Mouse (Mus musculus) spleen, adult 2 months (tissue): ENCODE measurements around the gene Col4a3. TPM values are rescaled to one million over a fixed set of nuclear protein-coding genes. Genes with fewer than 3 reads are reported as not detected.

Experiments
- DNase-seq, 2 experiments: peaks; one replicate each; pipeline versions ENCODE4 v3.0.0 to v3.0.0-alpha.2; 2012 to 2021; ENCODE audit warnings: low spot score in 2 of 2, low read depth in 1 of 2
- H3K27ac ChIP-seq: fragments of 200-500 bp; 2 replicates; pipeline ENCODE4 v1.5.1; 2012; ENCODE audit warnings: low read length, inconsistent platforms; ENCODE audit not compliant: insufficient read depth
- H3K27me3 ChIP-seq: fragments of 200-500 bp; 2 replicates; pipeline ENCODE4 v1.6.1; 2012; ENCODE audit warnings: mild to moderate bottlenecking, moderate library complexity, low read length, inconsistent platforms; ENCODE audit not compliant: control insufficient read depth, insufficient read depth
- H3K36me3 ChIP-seq: fragments of 200-500 bp; 2 replicates; pipeline ENCODE4 v1.6.1; 2012; ENCODE audit warnings: mild to moderate bottlenecking, low read length, inconsistent platforms; ENCODE audit not compliant: control insufficient read depth, insufficient read depth
- H3K4me1 ChIP-seq: fragments of 200-500 bp; 2 replicates; pipeline ENCODE4 v1.6.1; 2011; ENCODE audit warnings: inconsistent platforms; ENCODE audit not compliant: control insufficient read depth, insufficient read depth, insufficient read length
- H3K4me3 ChIP-seq: fragments of 200-500 bp; 2 replicates; pipeline ENCODE4 v1.5.1; 2011; ENCODE audit warnings: mild to moderate bottlenecking, inconsistent platforms; ENCODE audit not compliant: insufficient read depth, insufficient read length; ENCODE audit errors: extremely low read depth
- CTCF ChIP-seq: fragments of 200-500 bp; IDR thresholded peaks from 2 replicates; pipeline ENCODE4 v1.5.1; 2011; ENCODE audit warnings: mild to moderate bottlenecking, inconsistent platforms; ENCODE audit not compliant: insufficient read depth, insufficient read length, insufficient replicate concordance; ENCODE audit errors: extremely low read depth
- POLR2A ChIP-seq: fragments of 200-500 bp; IDR thresholded peaks from 2 replicates; pipeline ENCODE4 v1.6.1; 2011; ENCODE audit warnings: low read depth, low read length, inconsistent platforms
- WGBS: fragments of 180-500 bp; shearing (Covaris S2); methylation state at CpG from one replicate; pipeline ENCODE4 v1.1.7; 2018; 5-methylcytosine and 5-hydroxymethylcytosine counted together
- polyA plus RNA-seq: library from polyadenylated mRNA; depleted of rRNA; stranded (reverse); fragments of >200 nt; gene quantifications from 2 replicates; pipeline ENCODE4 v1.2.3, GENCODE M21; 2012; rRNA removed

Col4a3 gene
- polyA plus RNA-seq, 1 experiment = 0.04 TPM

DNA sequence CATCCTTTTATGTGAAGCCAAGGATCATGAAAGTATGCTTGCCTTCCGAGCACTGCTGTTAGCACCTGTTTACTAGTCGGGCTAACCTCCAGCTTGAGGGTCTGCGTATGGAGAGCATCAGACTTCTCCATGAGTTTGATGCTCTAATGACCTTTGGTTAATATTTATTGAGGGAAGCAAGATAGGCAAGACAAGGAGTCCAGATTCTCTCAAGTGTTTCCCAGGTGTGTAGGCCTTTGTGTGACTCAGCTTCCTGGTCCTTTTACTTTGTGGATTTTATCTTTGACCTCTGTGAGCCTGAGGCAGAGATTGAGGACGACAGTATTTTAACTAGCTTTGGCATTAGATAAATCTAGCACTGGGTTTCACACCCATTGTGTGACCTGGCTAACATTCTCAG is 179.9 kb downstream of the Col4a3 start:
- 86% methylated on average over 4 of the region's 4 CpGs for WGBS
- Histone ChIP-seq H3K36me3 (no peaks in the 10 kb centered on the region; the same call in 1 of the 2 replicates), H3K4me1 (no peaks in the 10 kb centered on the region), H3K4me3 (no peak overlapping the region), H3K27ac (no peak overlapping the region), H3K27me3 (no peaks in the 10 kb centered on the region)
- TF ChIP-seq CTCF (no peak), POLR2A (no peak)
- no peak for DNase-seq

DNA sequence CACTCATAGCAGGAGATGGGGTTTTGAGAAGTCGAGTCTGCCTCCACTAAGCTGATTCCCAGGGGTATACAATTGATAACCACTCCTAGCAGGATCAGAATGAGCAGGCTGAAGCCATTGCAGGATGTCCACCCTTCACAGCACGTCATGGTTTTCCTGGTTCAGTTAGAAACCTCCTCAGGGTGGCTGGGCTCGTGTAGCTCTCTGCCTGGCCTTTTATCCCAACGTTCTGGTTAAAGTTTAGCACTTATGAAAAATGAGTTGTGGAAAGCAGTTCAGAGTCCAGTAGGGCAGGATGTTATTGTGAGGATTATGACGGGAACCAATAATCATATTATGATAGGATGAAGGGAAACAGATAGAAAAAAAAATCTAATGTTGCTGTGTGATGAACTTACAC is 181.5 kb downstream of the Col4a3 start, which contains the start of gene Tm4sf20:
TSS of gene Tm4sf20 (minus strand) at position 193 of the 400 bp plus-strand sequence.
- no peak within 1 kb of the TSS for H3K4me3 ChIP-seq
- H3K4me1 ChIP-seq = no peaks in the 10 kb centered on the region
- no peak for TF ChIP-seq CTCF
- no peak for TF ChIP-seq POLR2A
- no peaks in the 10 kb centered on the region for H3K27me3 ChIP-seq
- 64% methylated on average over 5 of the region's 5 CpGs for WGBS
- no peak within 1 kb of the TSS for H3K27ac ChIP-seq
- no peaks in the 10 kb centered on the region for H3K36me3 ChIP-seq
- DNase-seq = no peak

GRCm38 (mm10) chr1:82771022-82771586 is 184.4 kb downstream of the Col4a3 start, which contains the start of gene Gm47791:
TSS of gene Gm47791 (minus strand) at chr1:82771243.
- WGBS = 83% methylated on average over 15 of the region's 15 CpGs
- DNase-seq = no peak
- no peaks in the 10 kb centered on the region for H3K27me3 ChIP-seq
- H3K4me1 ChIP-seq = no peaks in the 10 kb centered on the region
- no peak for TF ChIP-seq POLR2A
- no peak for TF ChIP-seq CTCF
- no peak within 1 kb of the TSS for H3K4me3 ChIP-seq
- H3K36me3 ChIP-seq = no peaks in the 10 kb centered on the region
- H3K27ac ChIP-seq = no peak within 1 kb of the TSS

Other genes starting within 250 kb of the Col4a3 start
- gene Col4a4, start 72 bp upstream of the Col4a3 start, polyA plus RNA-seq = 0.07 and 0.13 TPM in 2 replicates
- 31.6 and 34.8 TPM in 2 replicates for gene Mff, start 138.0 kb downstream of the Col4a3 start, polyA plus RNA-seq
- gene Tm4sf20, start 181.5 kb downstream of the Col4a3 start, polyA plus RNA-seq = not detected in 2 replicates
- not detected in 2 replicates for gene Gm47791, start 184.3 kb downstream of the Col4a3 start, polyA plus RNA-seq